Mouse (Mus musculus): Measurements from ENCODE around the gene Trip10. TPM values are rescaled to one million over a fixed set of nuclear protein-coding genes. Genes with fewer than 3 reads are reported as not detected.

The Trip10 gene
- total RNA-seq, 4 experiments from 2014 or later: 6.9 to 9.1 (median 8.1) TPM

- DNase-seq (ENCODE audit: low spot score in 2 of 2): no peak
Observed at GRCm38 (mm10) chr17:57234254-57234928, 14.9 kb upstream of the Trip10 start.

- no peak for DNase-seq (ENCODE audit: low spot score in 2 of 2)
Observed at GRCm38 (mm10) chr17:57235803-57236202, 13.5 kb upstream of the Trip10 start.

- no peak for DNase-seq (ENCODE audit: low spot score in 2 of 2)
Observed at GRCm38 (mm10) chr17:57237181-57237580, 12.1 kb upstream of the Trip10 start.

GRCm38 (mm10) chr17:57243650-57244370 lies 5.4 kb upstream of the Trip10 start:
- DNase-seq (ENCODE audit: low spot score in 2 of 2): no peak

GRCm38 (mm10) chr17:57245311-57245929 lies 3.8 kb upstream of the Trip10 start:
- DNase-seq (ENCODE audit: low spot score in 2 of 2): no peak

GRCm38 (mm10) chr17:57246663-57247392 lies 2.4 kb upstream of the Trip10 start:
- no peak for DNase-seq (ENCODE audit: low spot score in 2 of 2)

- peak; percentile 82 to 99 for DNase-seq (ENCODE audit: low spot score in 2 of 2)
Observed at GRCm38 (mm10) chr17:57247393-57248200, 1.7 kb upstream of the Trip10 start.

- DNase-seq (ENCODE audit: low spot score in 2 of 2): peak; percentile 72 to 87
Observed at GRCm38 (mm10) chr17:57248201-57248699, 1.0 kb upstream of the Trip10 start, which contains the start of gene Gpr108. Gpr108 (minus strand) TSS chr17:57248446.

GRCm38 (mm10) chr17:57248771-57249170 lies 484 bp upstream of the Trip10 start:
- no peak for DNase-seq (ENCODE audit: low spot score in 2 of 2)

GRCm38 (mm10) chr17:57250461-57251160 lies 1.4 kb downstream of the Trip10 start:
- DNase-seq (ENCODE audit: low spot score in 2 of 2): no peak

- no peak for DNase-seq (ENCODE audit: low spot score in 2 of 2)
Observed at GRCm38 (mm10) chr17:57251431-57251830, 2.2 kb downstream of the Trip10 start.

- DNase-seq (ENCODE audit: low spot score in 2 of 2): no peak
Observed at GRCm38 (mm10) chr17:57253306-57253705, 4.1 kb downstream of the Trip10 start.

GRCm38 (mm10) chr17:57255354-57255753 lies 6.1 kb downstream of the Trip10 start:
- DNase-seq (ENCODE audit: low spot score in 2 of 2): no peak

GRCm38 (mm10) chr17:57256921-57257485 lies 7.7 kb downstream of the Trip10 start:
- DNase-seq (ENCODE audit: low spot score in 2 of 2): no peak

- DNase-seq (ENCODE audit: low spot score in 2 of 2): no peak
Observed at GRCm38 (mm10) chr17:57258191-57258590, 8.9 kb downstream of the Trip10 start.

GRCm38 (mm10) chr17:57259742-57260141 lies 10.5 kb downstream of the Trip10 start:
- no peak for DNase-seq (ENCODE audit: low spot score in 2 of 2)

- DNase-seq (ENCODE audit: low spot score in 2 of 2): no peak
Observed at GRCm38 (mm10) chr17:57260351-57260750, 11.1 kb downstream of the Trip10 start.

GRCm38 (mm10) chr17:57261286-57261685 lies 12.0 kb downstream of the Trip10 start:
- no peak for DNase-seq (ENCODE audit: low spot score in 2 of 2)

- no peak for DNase-seq (ENCODE audit: low spot score in 2 of 2)
Observed at GRCm38 (mm10) chr17:57261796-57262195, 12.5 kb downstream of the Trip10 start.

Data from left cerebral cortex, adult 8-10 months (tissue).